Comparison of ENCODE assay signal across 8 mouse cellular contexts in genomic region chr9:88858566-88859492, GRCm38 (mm10). TPM values are rescaled to one million over a fixed set of nuclear protein-coding genes. Genes with fewer than 3 reads are reported as not detected.
DNase-seq lines count a peak whose midpoint lies in the region; TF ChIP-seq lines count a peak whose summit lies in the region.
"Not testable (repeated sequence)": the region's sequence is repeated elsewhere in the genome, so short reads cannot be mapped to it uniquely, and the experiment has no call there.

No protein-coding gene starts in this region.

- TF ChIP-seq CTCF in cortical plate, adult 2 months (IDR thresholded peaks at IDR 0.05; ENCODE audit: extremely low read depth, insufficient read depth, low read length); left cerebral cortex, adult 2 months (IDR thresholded peaks at IDR 0.05): not testable (repeated sequence)

- not testable (repeated sequence) for H3K27ac ChIP-seq in cortical plate, adult 2 months (ENCODE audit: insufficient read depth, low read length); left cerebral cortex, adult 2 months; macrophage

- H3K4me3 ChIP-seq in cortical plate, adult 2 months (ENCODE audit: insufficient read depth, low read length), result peak overlapping the region; percentile 63
- H3K4me3 ChIP-seq in left cerebral cortex, adult 2 months, result peak overlapping the region; percentile 46
- peak overlapping the region; percentile 42 for H3K4me3 ChIP-seq in macrophage (ENCODE audit: inconsistent target)

- not testable (repeated sequence) for H3K79me2 ChIP-seq in macrophage (ENCODE audit: inconsistent target)

- 2% methylated on average over 44 of the region's 52 CpGs for WGBS in macrophage (ENCODE audit: missing documents)

- peak; percentile 91 for DNase-seq in adipocyte (ENCODE audit: low spot score)
- DNase-seq in gastrocnemius, adult 8-10 months (ENCODE audit: low spot score in 2 of 2), result peak; percentile 68 to 87
- DNase-seq in hindlimb bud, embryonic 11.5 days (ENCODE audit: extremely low spot score, low read depth, low spot score), result peak; percentile 20
- DNase-seq in left cerebral cortex, adult 2 months (ENCODE audit: extremely low spot score in 1 of 2, low spot score in 2 of 2), result peak; percentile 77 to 86
- peak; percentile 68 for DNase-seq in retina, postnatal 7 days (ENCODE audit: low read depth, low spot score)
- DNase-seq in urinary bladder, adult 18-20 months (ENCODE audit: low spot score in 2 of 2), result peak; percentile 73 to 81

- intact Hi-C loops in left cerebral cortex, adult 2 months (cut with DNase I), result not testable (repeated sequence)

- TF ChIP-seq POLR2A in cortical plate, adult 2 months (IDR thresholded peaks at IDR 0.05; ENCODE audit: extremely low read depth, insufficient read depth, low read length), result not testable (repeated sequence)

- not testable (repeated sequence) for H3K4me1 ChIP-seq in cortical plate, adult 2 months (ENCODE audit: control insufficient read depth, insufficient read depth, low read length)

- not testable (repeated sequence) for H3K36me3 ChIP-seq in macrophage (ENCODE audit: inconsistent target)

RNA-seq across cellular contexts. Expression of gene Trim43c, which starts 19.9 kb away (rescaled TPM):
- not detected in 2 replicates for polyA plus RNA-seq in cortical plate, adult 2 months (2012; rRNA removed)
- not detected for total RNA-seq in gastrocnemius, adult 8-10 months (2022)
- under 1 TPM in 1 of 2 experiments, not detected in 1; 0.43 TPM for total RNA-seq in left cerebral cortex, adult 2 months (2021)
- total RNA-seq in macrophage (2018; cell fraction: chromatin; rRNA removed), result not detected
- under 1 TPM in 1 of 26 experiments, not detected in 25; 0.08 TPM for total RNA-seq in macrophage (2018; cell fraction: cytosol; rRNA removed)
- total RNA-seq in macrophage (2018; cell fraction: nucleus; rRNA removed), result not detected
- not detected in 3 replicates for polyA plus RNA-seq in macrophage (2018)

Comparison
In these comparisons a context has a peak if more than half of its experiments do, and no peak if none do; other contexts are left out.
1. DNase-seq: peak in every context shown above with its lines; median percentile 91 in adipocyte; 82 in left cerebral cortex, adult 2 months; 78 in gastrocnemius, adult 8-10 months; 77 in urinary bladder, adult 18-20 months; 68 in retina, postnatal 7 days; 20 in hindlimb bud, embryonic 11.5 days.